Mouse (Mus musculus) midbrain, embryonic 10.5 days (tissue): ENCODE measurements around the gene Cd40lg. TPM values are rescaled to one million over a fixed set of nuclear protein-coding genes. Genes with fewer than 3 reads are reported as not detected.

Experiments
- polyA plus RNA-seq: library from polyadenylated mRNA; unstranded; fragments of >200 nt; fragmentation: Nextera tagmentation; extraction: Ambion mirVana; gene quantifications from 2 replicates; pipeline ENCODE4 v1.2.1, GENCODE M21; 2016

The Cd40lg gene
- polyA plus RNA-seq, 1 experiment from 2014 or later = not detected

Other genes with a start within 250 kb of the Cd40lg start
- gene Brs3, start 169.1 kb upstream of the Cd40lg start, polyA plus RNA-seq = not detected in 2 replicates
- gene Htatsf1, start 158.6 kb upstream of the Cd40lg start, polyA plus RNA-seq = 79.3 and 83.8 TPM in 2 replicates
- gene Vgll1, start 124.0 kb upstream of the Cd40lg start, polyA plus RNA-seq = 0.07 and 0.10 TPM in 2 replicates
- gene Arhgef6, start 126.6 kb downstream of the Cd40lg start, polyA plus RNA-seq = 3.9 and 7.3 TPM in 2 replicates
- gene Rbmx, start 180.9 kb downstream of the Cd40lg start, polyA plus RNA-seq = 196 and 230 TPM in 2 replicates
- gene Gm364, start 197.0 kb downstream of the Cd40lg start, polyA plus RNA-seq = not detected in 2 replicates